In genomic region chr15:33926446-33926845, GRCm38 (mm10) we compare ENCODE assay signal across 23 mouse cellular contexts.
"Had no signal": no experiment of that assay in that cellular context is flagged by ENCODE, and none has a peak within 500 bp of the region (broad histone marks: within the 10 kb centered on the region; RNA-seq: fewer than 3 reads in every experiment).

No protein-coding gene starts in this region.

- H3K27me3 ChIP-seq: limb, embryonic 13.5 days; liver, embryonic 12.5 days; liver, embryonic 15.5 days; lung, embryonic 15.5 days; megakaryocyte, embryonic 14.5 days; midbrain, embryonic 12.5 days had no signal

- H3K27ac ChIP-seq: kidney, postnatal 0 days; layer of hippocampus, adult 2 months; limb, embryonic 10.5 days; limb, embryonic 13.5 days; liver, embryonic 12.5 days; liver, embryonic 15.5 days; lung, embryonic 15.5 days; midbrain, embryonic 12.5 days; stomach, postnatal 0 days had no signal

- DNase-seq: kidney, adult 2 months; kidney, postnatal 25 days; layer of hippocampus, adult 9-11 months; liver; lung, adult 18-20 months; lung, postnatal 10 days; lung, postnatal 36 days; right cerebral cortex, adult 18-20 months; right cerebral cortex, postnatal 14 days; right cerebral cortex, postnatal 4 days; thymus, adult 2 months; thymus, postnatal 25 days had no signal

- H3K9me3 ChIP-seq: limb, embryonic 10.5 days; limb, embryonic 13.5 days; liver, embryonic 12.5 days; liver, embryonic 15.5 days; lung, embryonic 15.5 days; midbrain, embryonic 12.5 days had no signal

- H3K9ac ChIP-seq: limb, embryonic 13.5 days; liver, embryonic 12.5 days; liver, embryonic 15.5 days; lung, embryonic 15.5 days; midbrain, embryonic 12.5 days had no signal

- H3K36me3 ChIP-seq: limb, embryonic 10.5 days; limb, embryonic 13.5 days; liver, embryonic 12.5 days; liver, embryonic 15.5 days; lung, embryonic 15.5 days; midbrain, embryonic 12.5 days had no signal

- H3K4me1 ChIP-seq: limb, embryonic 13.5 days; liver, embryonic 12.5 days; liver, embryonic 15.5 days; lung, embryonic 15.5 days; megakaryocyte, embryonic 14.5 days; midbrain, embryonic 12.5 days had no signal

- H3K4me3 ChIP-seq: layer of hippocampus, adult 2 months; limb, embryonic 10.5 days; limb, embryonic 13.5 days; liver, embryonic 12.5 days; liver, embryonic 15.5 days; lung, embryonic 15.5 days; megakaryocyte, embryonic 14.5 days; midbrain, embryonic 12.5 days had no signal

- ATAC-seq: intestine, postnatal 0 days; liver, embryonic 12.5 days had no signal

- H3K4me2 ChIP-seq: limb, embryonic 13.5 days; liver, embryonic 12.5 days; liver, embryonic 15.5 days; lung, embryonic 15.5 days; midbrain, embryonic 12.5 days had no signal
